Mouse (Mus musculus): Measurements from ENCODE around the gene Plekhd1. TPM values are rescaled to one million over a fixed set of nuclear protein-coding genes. Genes with fewer than 3 reads are reported as not detected.

Plekhd1 gene
- polyA plus RNA-seq, 1 experiment from 2014 or later: 0.84 TPM

DNA sequence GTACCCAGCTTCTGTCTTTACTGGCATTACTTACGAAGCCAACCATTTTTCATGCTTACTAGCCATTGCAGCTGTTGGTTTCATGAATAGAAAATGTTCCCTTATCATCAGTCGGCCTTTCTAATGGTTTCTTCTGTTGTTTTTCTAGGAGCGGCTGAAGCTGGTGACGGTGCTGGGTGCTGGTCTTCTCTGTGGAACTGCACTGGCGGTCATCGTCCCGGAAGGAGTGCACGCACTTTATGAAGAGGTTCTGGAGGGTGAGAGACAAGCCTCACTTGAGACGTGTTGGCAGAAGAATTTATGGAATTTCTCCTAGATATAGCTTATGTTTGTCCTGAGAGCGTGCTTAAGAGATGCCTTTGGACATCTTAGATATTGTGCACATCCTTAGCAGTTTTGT lies 30.1 kb upstream of the Plekhd1 start:
- Histone ChIP-seq H3K9ac (ENCODE audit: low read depth, low read length) (no peak overlapping the region), H3K36me3 (ENCODE audit: control insufficient read depth, insufficient read depth, low read length) (peaks cover 26% of the 10 kb centered on the region), H3K4me2 (replicated peaks; ENCODE audit: low read depth, low read length) (no peak overlapping the region), H3K27me3 (ENCODE audit: control insufficient read depth, insufficient read depth, low read length) (no peaks in the 10 kb centered on the region), H3K27ac (ENCODE audit: low read depth, low read length) (no peak overlapping the region), H3K9me3 (ENCODE audit: control insufficient read depth, low read length) (no peaks in the 10 kb centered on the region), H3K4me3 (ENCODE audit: low read length) (no peak overlapping the region), H3K4me1 (ENCODE audit: control insufficient read depth, insufficient read depth, low read length) (no peaks in the 10 kb centered on the region)
- ATAC-seq (ENCODE audit: low FRiP score, low TSS enrichment): no peak
- WGBS: 94% methylated on average over 10 of the region's 10 CpGs

DNA sequence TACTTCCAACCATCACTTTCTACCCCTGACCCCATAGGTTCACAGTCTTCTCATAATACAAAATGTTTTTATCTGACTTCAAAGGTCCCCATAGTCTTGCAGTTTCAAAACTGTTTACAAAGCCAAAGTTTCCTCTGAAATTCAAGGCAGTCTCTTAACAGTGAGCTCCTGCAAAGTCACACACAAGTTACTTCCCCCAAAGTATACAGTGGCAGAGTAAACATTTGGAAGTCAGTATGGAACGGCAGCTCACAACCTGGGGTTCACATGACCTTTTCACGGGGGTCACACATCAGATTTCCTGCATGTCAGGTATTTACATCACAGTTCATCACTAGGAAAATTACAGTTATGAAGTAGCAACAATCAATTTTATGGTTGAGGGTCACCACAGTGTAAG lies 28.5 kb upstream of the Plekhd1 start:
- 59% methylated on average over 2 of the region's 2 CpGs for WGBS
- no peaks in the 10 kb centered on the region for H3K9me3 ChIP-seq (ENCODE audit: control insufficient read depth, low read length)
- no peak overlapping the region for H3K4me2 ChIP-seq (replicated peaks; ENCODE audit: low read depth, low read length)
- H3K36me3 ChIP-seq (ENCODE audit: control insufficient read depth, insufficient read depth, low read length): peaks cover 37% of the 10 kb centered on the region
- no peaks in the 10 kb centered on the region for H3K4me1 ChIP-seq (ENCODE audit: control insufficient read depth, insufficient read depth, low read length)
- no peak overlapping the region for H3K27ac ChIP-seq (ENCODE audit: low read depth, low read length)
- H3K27me3 ChIP-seq (ENCODE audit: control insufficient read depth, insufficient read depth, low read length): no peaks in the 10 kb centered on the region
- no peak overlapping the region for H3K9ac ChIP-seq (ENCODE audit: low read depth, low read length)
- H3K4me3 ChIP-seq (ENCODE audit: low read length): no peak overlapping the region
- no peak for ATAC-seq (ENCODE audit: low FRiP score, low TSS enrichment)

DNA sequence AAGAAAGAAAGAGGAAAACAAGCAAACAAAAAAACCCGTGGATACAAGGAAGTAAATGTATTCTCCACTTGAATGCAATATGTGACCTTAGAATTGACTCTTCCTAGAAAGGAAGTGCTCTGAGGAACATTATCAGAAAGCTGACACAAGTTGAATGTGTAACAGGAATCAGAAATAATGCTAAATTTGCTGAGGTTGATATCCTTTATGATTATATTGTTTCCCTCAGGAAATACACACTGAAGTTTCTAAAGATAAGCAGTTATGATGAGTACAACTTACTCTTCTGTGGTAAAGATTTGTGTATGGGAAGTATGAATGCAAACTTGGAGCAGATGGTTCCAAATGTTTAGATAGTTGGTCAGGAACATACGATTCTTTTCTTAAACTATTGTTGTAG lies 24.0 kb upstream of the Plekhd1 start:
- Histone ChIP-seq H3K4me3 (ENCODE audit: low read length) (no peak overlapping the region), H3K9ac (ENCODE audit: low read depth, low read length) (no peak overlapping the region), H3K4me2 (replicated peaks; ENCODE audit: low read depth, low read length) (no peak overlapping the region), H3K36me3 (ENCODE audit: control insufficient read depth, insufficient read depth, low read length) (peaks cover 40% of the 10 kb centered on the region), H3K9me3 (ENCODE audit: control insufficient read depth, low read length) (no peaks in the 10 kb centered on the region), H3K4me1 (ENCODE audit: control insufficient read depth, insufficient read depth, low read length) (no peaks in the 10 kb centered on the region), H3K27ac (ENCODE audit: low read depth, low read length) (no peak overlapping the region), H3K27me3 (ENCODE audit: control insufficient read depth, insufficient read depth, low read length) (no peaks in the 10 kb centered on the region)
- whole genome bisulfite sequencing: 88% methylated on average over 2 of the region's 2 CpGs
- ATAC-seq (ENCODE audit: low FRiP score, low TSS enrichment): no peak

- Histone ChIP-seq H3K4me2 (replicated peaks; ENCODE audit: low read depth, low read length) (no peak overlapping the region), H3K4me3 (ENCODE audit: low read length) (no peak overlapping the region), H3K9ac (ENCODE audit: low read depth, low read length) (no peak overlapping the region), H3K27me3 (ENCODE audit: control insufficient read depth, insufficient read depth, low read length) (no peaks in the 10 kb centered on the region), H3K36me3 (ENCODE audit: control insufficient read depth, insufficient read depth, low read length) (peaks cover 41% of the 10 kb centered on the region; the same call in 1 of the 2 replicates), H3K9me3 (ENCODE audit: control insufficient read depth, low read length) (no peaks in the 10 kb centered on the region), H3K4me1 (ENCODE audit: control insufficient read depth, insufficient read depth, low read length) (no peaks in the 10 kb centered on the region), H3K27ac (ENCODE audit: low read depth, low read length) (no peak overlapping the region)
- no peak for ATAC-seq (ENCODE audit: low FRiP score, low TSS enrichment)
- 21% methylated on average over 3 of the region's 3 CpGs for WGBS
These were observed 19.2 kb upstream of the Plekhd1 start for GRCm38 (mm10) chr12:80673170-80673569.

GRCm38 (mm10) chr12:80681340-80681739 lies 11.1 kb upstream of the Plekhd1 start:
- 73% methylated on average over 1 of the region's 1 CpGs for WGBS
- H3K4me1 ChIP-seq (ENCODE audit: control insufficient read depth, insufficient read depth, low read length): no peaks in the 10 kb centered on the region
- H3K27ac ChIP-seq (ENCODE audit: low read depth, low read length): no peak overlapping the region
- no peaks in the 10 kb centered on the region for H3K9me3 ChIP-seq (ENCODE audit: control insufficient read depth, low read length)
- ATAC-seq (ENCODE audit: low FRiP score, low TSS enrichment): no peak
- H3K27me3 ChIP-seq (ENCODE audit: control insufficient read depth, insufficient read depth, low read length): no peaks in the 10 kb centered on the region
- H3K36me3 ChIP-seq (ENCODE audit: control insufficient read depth, insufficient read depth, low read length): peaks cover 10% of the 10 kb centered on the region; the same call in 1 of the 2 replicates
- H3K4me3 ChIP-seq (ENCODE audit: low read length): no peak overlapping the region
- H3K4me2 ChIP-seq (replicated peaks; ENCODE audit: low read depth, low read length): no peak overlapping the region
- H3K9ac ChIP-seq (ENCODE audit: low read depth, low read length): no peak overlapping the region

- no peaks in the 10 kb centered on the region for H3K27me3 ChIP-seq (ENCODE audit: control insufficient read depth, insufficient read depth, low read length)
- H3K9ac ChIP-seq (ENCODE audit: low read depth, low read length): no peak overlapping the region
- ATAC-seq (ENCODE audit: low FRiP score, low TSS enrichment): no peak
- H3K9me3 ChIP-seq (ENCODE audit: control insufficient read depth, low read length): no peaks in the 10 kb centered on the region
- H3K4me3 ChIP-seq (ENCODE audit: low read length): no peak overlapping the region
- H3K36me3 ChIP-seq (ENCODE audit: control insufficient read depth, insufficient read depth, low read length): 0 out of 2 replicates have a peak, but pooled peaks cover 3% of the 10 kb centered on the region
- H3K4me1 ChIP-seq (ENCODE audit: control insufficient read depth, insufficient read depth, low read length): no peaks in the 10 kb centered on the region
- no peak overlapping the region for H3K27ac ChIP-seq (ENCODE audit: low read depth, low read length)
- 91% methylated on average over 3 of the region's 3 CpGs for WGBS
- H3K4me2 ChIP-seq (replicated peaks; ENCODE audit: low read depth, low read length): no peak overlapping the region
These were observed 8.8 kb upstream of the Plekhd1 start for GRCm38 (mm10) chr12:80683554-80683953.

DNA sequence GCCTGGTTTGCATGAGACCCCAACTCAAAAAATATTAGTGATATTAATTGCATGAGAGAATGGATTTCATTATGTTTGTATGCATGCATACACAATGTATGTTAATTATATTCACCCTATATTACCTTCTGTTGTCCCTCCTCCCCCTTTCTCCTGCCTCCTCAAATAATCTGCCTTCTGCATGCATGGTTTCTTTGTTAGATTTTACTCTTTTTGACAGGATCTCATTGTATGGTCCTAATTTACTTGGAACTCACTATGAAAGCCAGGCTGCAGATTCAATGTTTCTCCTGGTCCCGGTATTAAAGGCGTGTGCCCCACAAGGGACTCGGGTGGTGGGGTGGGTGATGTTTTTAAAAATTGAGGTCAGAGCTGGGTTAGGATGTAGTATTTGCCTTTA lies 8.1 kb upstream of the Plekhd1 start:
- WGBS: 94% methylated on average over 3 of the region's 3 CpGs
- H3K9me3 ChIP-seq (ENCODE audit: control insufficient read depth, low read length): no peaks in the 10 kb centered on the region
- ATAC-seq (ENCODE audit: low FRiP score, low TSS enrichment): no peak
- no peaks in the 10 kb centered on the region for H3K4me1 ChIP-seq (ENCODE audit: control insufficient read depth, insufficient read depth, low read length)
- H3K27me3 ChIP-seq (ENCODE audit: control insufficient read depth, insufficient read depth, low read length): no peaks in the 10 kb centered on the region
- no peak overlapping the region for H3K9ac ChIP-seq (ENCODE audit: low read depth, low read length)
- no peak overlapping the region for H3K27ac ChIP-seq (ENCODE audit: low read depth, low read length)
- 0 out of 2 replicates have a peak, but pooled peaks cover 2% of the 10 kb centered on the region for H3K36me3 ChIP-seq (ENCODE audit: control insufficient read depth, insufficient read depth, low read length)
- no peak overlapping the region for H3K4me2 ChIP-seq (replicated peaks; ENCODE audit: low read depth, low read length)
- H3K4me3 ChIP-seq (ENCODE audit: low read length): no peak overlapping the region

DNA sequence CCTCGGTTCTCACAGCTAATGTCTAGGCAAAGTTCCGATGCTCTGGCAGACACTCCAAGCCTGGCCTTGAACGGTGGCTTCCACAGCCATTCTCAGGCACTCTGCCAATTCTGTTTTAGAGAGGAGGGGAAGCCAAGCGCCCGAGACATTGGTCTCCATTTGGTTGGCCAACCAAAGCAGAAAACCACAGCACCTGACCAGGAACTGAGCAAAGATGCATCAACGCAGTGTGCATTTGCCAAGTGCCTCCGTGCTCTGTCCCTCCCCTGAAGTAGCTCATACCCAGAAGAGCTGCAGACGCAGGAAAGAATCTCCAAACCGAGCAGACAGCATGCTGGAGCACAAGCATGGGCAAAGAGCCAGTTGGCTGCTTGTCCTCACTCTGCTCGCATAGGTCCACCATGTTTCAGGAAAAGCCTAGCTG lies 4.6 kb upstream of the Plekhd1 start:
- H3K4me1 ChIP-seq (ENCODE audit: control insufficient read depth, insufficient read depth, low read length): peaks cover 12% of the 10 kb centered on the region; the same call in 1 of the 2 replicates
- no peak overlapping the region for H3K27ac ChIP-seq (ENCODE audit: low read depth, low read length)
- no peaks in the 10 kb centered on the region for H3K36me3 ChIP-seq (ENCODE audit: control insufficient read depth, insufficient read depth, low read length)
- no peak overlapping the region for H3K4me2 ChIP-seq (replicated peaks; ENCODE audit: low read depth, low read length)
- H3K4me3 ChIP-seq (ENCODE audit: low read length): no peak overlapping the region
- H3K9ac ChIP-seq (ENCODE audit: low read depth, low read length): no peak overlapping the region
- ATAC-seq (ENCODE audit: low FRiP score, low TSS enrichment): no peak
- 78% methylated on average over 10 of the region's 10 CpGs for WGBS
- H3K9me3 ChIP-seq (ENCODE audit: control insufficient read depth, low read length): no peaks in the 10 kb centered on the region
- H3K27me3 ChIP-seq (ENCODE audit: control insufficient read depth, insufficient read depth, low read length): peaks cover 8% of the 10 kb centered on the region

GRCm38 (mm10) chr12:80689696-80690095 lies 2.7 kb upstream of the Plekhd1 start:
- Histone ChIP-seq H3K36me3 (ENCODE audit: control insufficient read depth, insufficient read depth, low read length) (no peaks in the 10 kb centered on the region), H3K27me3 (ENCODE audit: control insufficient read depth, insufficient read depth, low read length) (peaks cover 18% of the 10 kb centered on the region), H3K4me1 (ENCODE audit: control insufficient read depth, insufficient read depth, low read length) (peaks cover 13% of the 10 kb centered on the region; the same call in 1 of the 2 replicates), H3K4me2 (replicated peaks; ENCODE audit: low read depth, low read length) (no peak overlapping the region), H3K4me3 (ENCODE audit: low read length) (no peak overlapping the region), H3K9me3 (ENCODE audit: control insufficient read depth, low read length) (no peaks in the 10 kb centered on the region), H3K9ac (ENCODE audit: low read depth, low read length) (no peak overlapping the region), H3K27ac (ENCODE audit: low read depth, low read length) (no peak overlapping the region)
- 49% methylated on average over 5 of the region's 5 CpGs for WGBS
- ATAC-seq (ENCODE audit: low FRiP score, low TSS enrichment): no peak

Data from kidney, embryonic 14.5 days (tissue).